Mouse (Mus musculus) CH12.LX (cell line): ENCODE results near the gene Lmod3. TPM values are rescaled to one million over a fixed set of nuclear protein-coding genes. Genes with fewer than 3 reads are reported as not detected.
A peak's percentile ranks its signal among the peaks of the same experiment; 100 is the strongest.

Source experiments
- ETS1 ChIP-seq: conservative IDR thresholded peaks from 2 replicates; pipeline ENCODE4 v1.6.1; 2012; ENCODE audit warnings: low read depth, mild to moderate bottlenecking, inconsistent platforms, low read length, improper control_type of control experiment, moderate library complexity
- HCFC1 ChIP-seq: IDR thresholded peaks from 2 replicates; pipeline ENCODE4 v1.6.1; 2012; ENCODE audit warnings: low read depth, mild to moderate bottlenecking, inconsistent platforms, low read length, improper control_type of control experiment
- MYC ChIP-seq: IDR thresholded peaks from 2 replicates; pipeline ENCODE4 v1.6.1; 2011; ENCODE audit warnings: low read depth, mild to moderate bottlenecking, improper control_type of control experiment, low read length
- PAX5 ChIP-seq: IDR thresholded peaks from 2 replicates; pipeline ENCODE4 v1.6.1; 2012; ENCODE audit warnings: low read length, inconsistent platforms, mixed read lengths
- UBTF ChIP-seq: IDR thresholded peaks from 2 replicates; pipeline ENCODE4 v1.6.1; 2012; ENCODE audit warnings: low read depth, mild to moderate bottlenecking, inconsistent platforms, low read length, improper control_type of control experiment, moderate library complexity
- USF1 ChIP-seq: IDR thresholded peaks from 2 replicates; pipeline ENCODE4 v1.6.1; 2014; ENCODE audit warnings: low read depth, mild to moderate bottlenecking, inconsistent platforms, low read length, improper control_type of control experiment
- USF2 ChIP-seq: conservative IDR thresholded peaks from 2 replicates; pipeline ENCODE4 v1.6.1; 2011; ENCODE audit warnings: low read depth, low read length, improper control_type of control experiment
- polyA plus RNA-seq: library from polyadenylated mRNA; unstranded; fragments of >175 nt; gene quantifications from 2 replicates; pipeline ENCODE4 v1.2.1, GENCODE M21; 2012; ENCODE audit warnings: low read depth; ENCODE audit not compliant: insufficient read length
- total RNA-seq, 2 experiments: library from RNA; depleted of rRNA; stranded (reverse); fragments of 300-350 nt in 1 of 2; fragments of >200 nt in 1 of 2; gene quantifications; 2 replicates each; pipeline ENCODE4 v1.2.3; 2012 to 2014

Lmod3 gene
- total and polyA plus RNA-seq, 3 experiments, result not detected

DNA sequence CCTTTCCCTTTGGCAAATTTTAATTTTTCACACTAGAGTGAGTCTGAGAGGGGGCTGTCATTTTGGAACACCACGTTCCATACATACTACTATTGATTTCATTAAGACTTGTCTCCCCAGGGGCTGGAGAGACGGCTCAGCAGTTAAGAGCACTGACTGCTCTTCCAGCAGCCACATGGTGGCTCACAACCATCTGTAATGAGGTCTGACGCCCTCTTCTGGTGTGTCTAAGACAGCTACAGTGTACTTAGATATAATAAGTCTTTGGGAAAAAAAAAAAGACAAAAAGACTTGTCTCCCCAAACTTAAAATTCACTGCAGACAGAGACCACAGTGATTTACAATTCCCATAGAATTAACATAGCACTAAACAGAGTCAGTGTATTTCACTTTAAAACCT lies 52.1 kb downstream of the Lmod3 start (continued):
- TF ChIP-seq MYC (0 out of 2 replicates have a peak, but pooled peaks have one; percentile 7), HCFC1 (no peak), ETS1 (no peak), USF2 (no peak), PAX5 (no peak), UBTF (no peak), USF1 (no peak)

Other genes starting within 250 kb of the Lmod3 start
- gene Fam19a4, start 192.3 kb downstream of the Lmod3 start, total RNA-seq (2012; rRNA removed), result not detected in 2 replicates
- not detected in 2 replicates for gene Fam19a4, start 192.3 kb downstream of the Lmod3 start, total RNA-seq (2014; rRNA removed)
- not detected in 2 replicates for gene Fam19a4, start 192.3 kb downstream of the Lmod3 start, polyA plus RNA-seq
- 10.9 and 11.4 TPM in 2 replicates for gene Eogt, start 103.6 kb downstream of the Lmod3 start, total RNA-seq (2012; rRNA removed)
- gene Eogt, start 103.6 kb downstream of the Lmod3 start, total RNA-seq (2014; rRNA removed), result 8.0 and 10.1 TPM in 2 replicates
- 13.4 and 13.9 TPM in 2 replicates for gene Eogt, start 103.6 kb downstream of the Lmod3 start, polyA plus RNA-seq
- 22.3 and 23.5 TPM in 2 replicates for gene Tmf1, start 73.6 kb downstream of the Lmod3 start, total RNA-seq (2012; rRNA removed)
- 12.7 and 13.7 TPM in 2 replicates for gene Tmf1, start 73.6 kb downstream of the Lmod3 start, total RNA-seq (2014; rRNA removed)
- gene Tmf1, start 73.6 kb downstream of the Lmod3 start, polyA plus RNA-seq, result 25.1 and 26.4 TPM in 2 replicates
- 47.3 and 52.7 TPM in 2 replicates for gene Uba3, start 47.1 kb downstream of the Lmod3 start, total RNA-seq (2012; rRNA removed)
- gene Uba3, start 47.1 kb downstream of the Lmod3 start, total RNA-seq (2014; rRNA removed), result 106 and 120 TPM in 2 replicates
- gene Uba3, start 47.1 kb downstream of the Lmod3 start, polyA plus RNA-seq, result 55.6 and 69.5 TPM in 2 replicates
- 43.6 and 45.3 TPM in 2 replicates for gene Arl6ip5, start 42.1 kb downstream of the Lmod3 start, total RNA-seq (2012; rRNA removed)
- 115 and 118 TPM in 2 replicates for gene Arl6ip5, start 42.1 kb downstream of the Lmod3 start, total RNA-seq (2014; rRNA removed)
- 135 and 146 TPM in 2 replicates for gene Arl6ip5, start 42.1 kb downstream of the Lmod3 start, polyA plus RNA-seq